Mouse (Mus musculus) forebrain, embryonic 11.5 days (tissue): ENCODE results near the gene Gpkow. TPM values are rescaled to one million over a fixed set of nuclear protein-coding genes. Genes with fewer than 3 reads are reported as not detected.

Experiments used
- ATAC-seq: fragments of 200-750 bp; cut with Nextera tagmentation; replicated peaks from 2 replicates; pipeline ENCODE4 v1.8.0; 2017; ENCODE audit warnings: moderate TSS enrichment; ENCODE audit not compliant: low FRiP score
- DNase-seq: peaks from one replicate; pipeline ENCODE4 v3.0.0-alpha.2; 2017; ENCODE audit warnings: low spot score
- H3K27ac ChIP-seq: fragments of 300-500 bp; sonication (generic); 2 replicates; pipeline ENCODE4 v1.5.1; 2014; ENCODE audit warnings: low read depth, low read length
- H3K27me3 ChIP-seq: fragments of 300-500 bp; sonication (generic); 2 replicates; pipeline ENCODE4 v1.6.1; 2014; ENCODE audit warnings: mild to moderate bottlenecking, low read length, mixed read lengths; ENCODE audit not compliant: control insufficient read depth, insufficient read depth
- H3K36me3 ChIP-seq: fragments of 300-500 bp; sonication (generic); 2 replicates; pipeline ENCODE4 v1.6.1; 2014; ENCODE audit warnings: mild to moderate bottlenecking, low read length, moderate library complexity, mixed read lengths; ENCODE audit not compliant: control insufficient read depth, insufficient read depth
- H3K4me1 ChIP-seq: fragments of 300-500 bp; sonication (generic); replicated peaks from 2 replicates; pipeline ENCODE4 v1.6.1; 2014; ENCODE audit warnings: low read length, mixed read lengths; ENCODE audit not compliant: control insufficient read depth, insufficient read depth
- H3K4me2 ChIP-seq: fragments of 300-500 bp; sonication (generic); 2 replicates; pipeline ENCODE4 v1.6.1; 2014; ENCODE audit warnings: low read depth, mild to moderate bottlenecking, low read length, moderate library complexity, mixed read lengths; ENCODE audit not compliant: severe bottlenecking
- H3K4me3 ChIP-seq: fragments of 300-500 bp; sonication (generic); 2 replicates; pipeline ENCODE4 v1.5.1; 2014; ENCODE audit warnings: low read depth, low read length
- H3K9ac ChIP-seq: fragments of 300-500 bp; sonication (generic); 2 replicates; pipeline ENCODE4 v1.6.1; 2014; ENCODE audit warnings: low read length
- H3K9me3 ChIP-seq: fragments of 300-500 bp; sonication (generic); 2 replicates; pipeline ENCODE4 v1.6.1; 2016; ENCODE audit warnings: low read length, mixed read lengths; ENCODE audit not compliant: control insufficient read depth
- WGBS: fragments of 180-500 bp; shearing (Covaris S2); extraction: QIAGEN DNeasy Blood & Tissue Kit; methylation state at CpG from one replicate; pipeline ENCODE4 v1.1.7; 2014; 5-methylcytosine and 5-hydroxymethylcytosine counted together
- polyA plus RNA-seq: library from polyadenylated mRNA; unstranded; fragments of >200 nt; fragmentation: Nextera tagmentation; extraction: Ambion mirVana; gene quantifications from 2 replicates; pipeline ENCODE4 v1.2.1, GENCODE M21; 2014

The Gpkow gene
- polyA plus RNA-seq, 1 experiment from 2014 or later, result 47.0 TPM

- H3K4me2 ChIP-seq, result no peak overlapping the region
- H3K27ac ChIP-seq, result no peak overlapping the region
- 80% methylated on average over 20 of the region's 21 CpGs for WGBS
Measured at GRCm38 (mm10) chrX:7665739-7666502, 31.0 kb upstream of the Gpkow start.

GRCm38 (mm10) chrX:7670390-7670881, 26.5 kb upstream of the Gpkow start:
- Histone ChIP-seq H3K4me1 (no peaks in the 10 kb centered on the region), H3K4me2 (peak overlapping the region; percentile 51), H3K27ac (0 out of 2 replicates have a peak overlapping the region, but pooled peaks have one; percentile 6), H3K27me3 (no peaks in the 10 kb centered on the region), H3K9me3 (no peaks in the 10 kb centered on the region), H3K4me3 (peak overlapping the region; percentile 40), H3K36me3 (no peaks in the 10 kb centered on the region), H3K9ac (peak overlapping the region; percentile 48)
- DNase-seq, result peak; percentile 74
- peak; percentile 87 for ATAC-seq
- 25% methylated on average over 18 of the region's 19 CpGs for WGBS

More at GRCm38 (mm10) chrX:7665739-7666502, 31.0 kb upstream of the Gpkow start:
- H3K4me3 ChIP-seq, result no peak overlapping the region
- H3K4me1 ChIP-seq, result no peaks in the 10 kb centered on the region
- H3K9me3 ChIP-seq, result no peaks in the 10 kb centered on the region
- H3K9ac ChIP-seq, result no peak overlapping the region
- ATAC-seq (no peak), DNase-seq (no peak)
- no peaks in the 10 kb centered on the region for H3K27me3 ChIP-seq
- H3K36me3 ChIP-seq, result no peaks in the 10 kb centered on the region

GRCm38 (mm10) chrX:7670921-7671623, 25.9 kb upstream of the Gpkow start, which contains the start of gene Plp2:
Plp2 (minus strand) TSS chrX:7671390.
- H3K27ac ChIP-seq, result 0 out of 2 replicates have a peak within 1 kb of the TSS, but pooled peaks have one; percentile 6
- 18% methylated on average over 35 of the region's 36 CpGs for WGBS
- H3K4me3 ChIP-seq, result peak within 1 kb of the TSS; percentile 40
- peak within 1 kb of the TSS; percentile 48 for H3K9ac ChIP-seq
- no peaks in the 10 kb centered on the region for H3K9me3 ChIP-seq
- H3K4me2 ChIP-seq, result peak within 1 kb of the TSS; percentile 51
- peak; percentile 57 for DNase-seq
- H3K27me3 ChIP-seq, result no peaks in the 10 kb centered on the region
- no peaks in the 10 kb centered on the region for H3K36me3 ChIP-seq
- no peaks in the 10 kb centered on the region for H3K4me1 ChIP-seq
- peak; percentile 57 for ATAC-seq

- Histone ChIP-seq H3K4me1 (no peaks in the 10 kb centered on the region), H3K27ac (no peak overlapping the region), H3K9me3 (no peaks in the 10 kb centered on the region), H3K36me3 (no peaks in the 10 kb centered on the region), H3K4me2 (no peak overlapping the region), H3K4me3 (no peak overlapping the region), H3K27me3 (no peaks in the 10 kb centered on the region), H3K9ac (no peak overlapping the region)
- ATAC-seq (no peak), DNase-seq (no peak)
- WGBS, result 70% methylated on average over 6 of the region's 6 CpGs
Measured at GRCm38 (mm10) chrX:7672739-7673138, 24.2 kb upstream of the Gpkow start.

- Histone ChIP-seq H3K9me3 (no peaks in the 10 kb centered on the region), H3K9ac (no peak overlapping the region), H3K4me3 (no peak overlapping the region), H3K4me1 (no peaks in the 10 kb centered on the region), H3K27me3 (no peaks in the 10 kb centered on the region), H3K4me2 (no peak overlapping the region), H3K27ac (no peak overlapping the region), H3K36me3 (no peaks in the 10 kb centered on the region)
- no peak for DNase-seq
- ATAC-seq, result no peak
- 33% methylated on average over 12 of the region's 12 CpGs for WGBS
Measured at GRCm38 (mm10) chrX:7673578-7674281, 23.2 kb upstream of the Gpkow start.

- Histone ChIP-seq H3K4me3 (no peak overlapping the region; the same call in 1 of the 2 replicates), H3K27ac (no peak overlapping the region)
Measured at GRCm38 (mm10) chrX:7674284-7675000, 22.5 kb upstream of the Gpkow start.

GRCm38 (mm10) chrX:7675001-7675380, 21.9 kb upstream of the Gpkow start:
- Histone ChIP-seq H3K9ac (no peak overlapping the region), H3K4me2 (peak overlapping the region; percentile 33; the same call in 1 of the 2 replicates), H3K9me3 (no peaks in the 10 kb centered on the region), H3K4me1 (no peaks in the 10 kb centered on the region), H3K36me3 (no peaks in the 10 kb centered on the region), H3K4me3 (no peak overlapping the region; the same call in 1 of the 2 replicates), H3K27me3 (no peaks in the 10 kb centered on the region), H3K27ac (no peak overlapping the region)
- DNase-seq (no peak), ATAC-seq (no peak)
- 39% methylated on average over 10 of the region's 10 CpGs for WGBS

More at GRCm38 (mm10) chrX:7674284-7675000, 22.5 kb upstream of the Gpkow start:
- Histone ChIP-seq H3K4me1 (no peaks in the 10 kb centered on the region), H3K36me3 (no peaks in the 10 kb centered on the region), H3K4me2 (peak overlapping the region; percentile 33; the same call in 1 of the 2 replicates), H3K9me3 (no peaks in the 10 kb centered on the region), H3K27me3 (no peaks in the 10 kb centered on the region), H3K9ac (no peak overlapping the region)
- WGBS, result 30% methylated on average over 28 of the region's 28 CpGs
- DNase-seq (no peak), ATAC-seq (no peak)

- H3K27ac ChIP-seq, result no peak overlapping the region
- H3K9me3 ChIP-seq, result no peaks in the 10 kb centered on the region
- H3K27me3 ChIP-seq, result no peaks in the 10 kb centered on the region
- no peak for DNase-seq
- H3K4me1 ChIP-seq, result no peaks in the 10 kb centered on the region
- no peak overlapping the region for H3K9ac ChIP-seq
- H3K4me2 ChIP-seq, result no peak overlapping the region
- H3K36me3 ChIP-seq, result no peaks in the 10 kb centered on the region
- 38% methylated on average over 3 of the region's 3 CpGs for WGBS
- ATAC-seq, result no peak
- H3K4me3 ChIP-seq, result no peak overlapping the region
Measured at GRCm38 (mm10) chrX:7678986-7679385, 17.9 kb upstream of the Gpkow start.
